Mouse (Mus musculus) brain, embryonic 14.5 days (tissue): ENCODE data around the gene Exoc4.

Experiments
- CTCF ChIP-seq: fragments of 200-500 bp; IDR thresholded peaks from 2 replicates; pipeline ENCODE4 v1.5.1; 2012; ENCODE audit warnings: inconsistent platforms, mild to moderate bottlenecking, moderate library complexity, borderline replicate concordance; ENCODE audit not compliant: insufficient read depth, insufficient read length; ENCODE audit errors: extremely low read depth
- POLR2A ChIP-seq: fragments of 200-500 bp; IDR thresholded peaks from 2 replicates; pipeline ENCODE4 v1.6.1; 2012; ENCODE audit warnings: mild to moderate bottlenecking, inconsistent platforms, borderline replicate concordance; ENCODE audit not compliant: poor library complexity, insufficient read depth, insufficient read length, severe bottlenecking; ENCODE audit errors: extremely low read depth

DNA sequence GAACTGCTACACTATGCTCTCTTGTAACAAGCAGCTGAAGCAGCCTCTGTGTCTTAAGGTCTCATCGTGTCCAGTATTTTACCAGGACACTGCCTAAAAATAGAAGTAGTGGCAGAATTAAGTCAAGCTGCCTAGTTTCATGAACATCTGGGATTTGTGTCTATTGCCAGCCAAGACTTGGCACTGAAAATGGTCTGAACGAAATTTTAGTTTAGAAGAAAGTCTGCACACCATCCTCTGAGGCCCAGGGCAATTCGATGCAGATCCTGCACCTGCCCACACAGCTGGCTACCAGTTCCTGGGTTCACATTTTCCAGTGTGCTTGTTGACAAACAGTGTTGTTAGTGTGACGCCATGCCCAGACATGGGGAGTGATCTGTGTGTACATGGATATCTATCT is 303.0 kb downstream of the Exoc4 start:
- no peak for TF ChIP-seq CTCF
- TF ChIP-seq POLR2A, result no peak
